Mouse (Mus musculus) neural tube, embryonic 14.5 days (tissue): ENCODE measurements at regions not wholly inside any gene's neighbourhood (a gene's known extent, or its start where the extent isn't known, plus 50 kb on each side); places are given as distances from the start of the nearest gene placed in this dataset.
"Not testable (repeated sequence)": the region's sequence is repeated elsewhere in the genome, so short reads cannot be mapped to it uniquely, and the experiment has no call there.

Experiments
- ATAC-seq: fragments of 200-750 bp; cut with Nextera tagmentation; 2 replicates; pipeline ENCODE4 v1.8.0; 2017; ENCODE audit warnings: low read depth, mild to moderate bottlenecking, moderate TSS enrichment, moderate library complexity
- H3K27ac ChIP-seq: fragments of 300-500 bp; sonication (generic); 2 replicates; pipeline ENCODE4 v1.5.1; 2014; ENCODE audit warnings: low read depth, mild to moderate bottlenecking, control low read depth, low read length, moderate library complexity, mixed read lengths
- H3K27me3 ChIP-seq: fragments of 300-500 bp; sonication (generic); 2 replicates; pipeline ENCODE4 v1.6.1; 2014; ENCODE audit warnings: low read length; ENCODE audit not compliant: control insufficient read depth, insufficient read depth
- H3K36me3 ChIP-seq: fragments of 300-500 bp; sonication (generic); 2 replicates; pipeline ENCODE4 v1.6.1; 2014; ENCODE audit warnings: low read length, mixed read lengths; ENCODE audit not compliant: control insufficient read depth, insufficient read depth
- H3K4me1 ChIP-seq: fragments of 300-500 bp; sonication (generic); 2 replicates; pipeline ENCODE4 v1.6.1; 2014; ENCODE audit warnings: low read length; ENCODE audit not compliant: control insufficient read depth, insufficient read depth
- H3K4me2 ChIP-seq: fragments of 300-500 bp; sonication (generic); 2 replicates; pipeline ENCODE4 v1.6.1; 2014; ENCODE audit warnings: mild to moderate bottlenecking, low read depth, low read length, control low read depth
- H3K4me3 ChIP-seq: fragments of 300-500 bp; sonication (generic); 2 replicates; pipeline ENCODE4 v1.5.1; 2014; ENCODE audit warnings: low read depth, low read length, control low read depth, mixed read lengths
- H3K9ac ChIP-seq: fragments of 300-500 bp; sonication (generic); replicated peaks from 2 replicates; pipeline ENCODE4 v1.6.1; 2014; ENCODE audit warnings: low read depth, mild to moderate bottlenecking, control low read depth, low read length, mixed read lengths
- H3K9me3 ChIP-seq: fragments of 300-500 bp; sonication (generic); 2 replicates; pipeline ENCODE4 v1.6.1; 2016; ENCODE audit warnings: low read length; ENCODE audit not compliant: control insufficient read depth
- WGBS: fragments of 180-500 bp; shearing (Covaris S2); extraction: QIAGEN DNeasy Blood & Tissue Kit; methylation state at CpG from one replicate; pipeline ENCODE4 v1.1.7; 2014; 5-methylcytosine and 5-hydroxymethylcytosine counted together

- H3K4me2 ChIP-seq, result no peak overlapping the region
- no peaks in the 10 kb centered on the region for H3K27me3 ChIP-seq
- WGBS, result 79% methylated on average over 1 of the region's 1 CpGs
- no peak for ATAC-seq
- no peaks in the 10 kb centered on the region for H3K4me1 ChIP-seq
- H3K9ac ChIP-seq, result no peak overlapping the region
- no peaks in the 10 kb centered on the region for H3K36me3 ChIP-seq
- no peak overlapping the region for H3K4me3 ChIP-seq
- no peak overlapping the region for H3K27ac ChIP-seq
- no peaks in the 10 kb centered on the region; the same call in 1 of the 2 replicates for H3K9me3 ChIP-seq
Measured at GRCm38 (mm10) chr9:116438580-116438979, 263.4 kb upstream of the Tgfbr2 start.

- Histone ChIP-seq H3K27ac (no peak overlapping the region), H3K4me3 (no peak overlapping the region), H3K4me1 (no peaks in the 10 kb centered on the region), H3K27me3 (no peaks in the 10 kb centered on the region), H3K4me2 (no peak overlapping the region), H3K9me3 (no peaks in the 10 kb centered on the region; the same call in 1 of the 2 replicates), H3K36me3 (no peaks in the 10 kb centered on the region), H3K9ac (no peak overlapping the region)
- WGBS, result 74% methylated on average over 1 of the region's 1 CpGs
- no peak for ATAC-seq
Measured at GRCm38 (mm10) chr9:116434414-116434813, 259.3 kb upstream of the Tgfbr2 start.

GRCm38 (mm10) chr9:116429061-116429460 lies 253.9 kb upstream of the Tgfbr2 start:
- WGBS, result 92% methylated on average over 4 of the region's 4 CpGs
- H3K36me3 ChIP-seq, result no peaks in the 10 kb centered on the region

GRCm38 (mm10) chr9:116428475-116428874 lies 253.3 kb upstream of the Tgfbr2 start:
- no peak overlapping the region for H3K4me3 ChIP-seq
- no peaks in the 10 kb centered on the region for H3K9me3 ChIP-seq
- H3K36me3 ChIP-seq, result no peaks in the 10 kb centered on the region
- no peaks in the 10 kb centered on the region for H3K27me3 ChIP-seq
- WGBS, result 51% methylated on average over 6 of the region's 6 CpGs
- H3K4me2 ChIP-seq, result no peak overlapping the region
- ATAC-seq, result no peak
- H3K4me1 ChIP-seq, result no peaks in the 10 kb centered on the region
- H3K27ac ChIP-seq, result no peak overlapping the region
- no peak overlapping the region for H3K9ac ChIP-seq

More at GRCm38 (mm10) chr9:116429061-116429460, 253.9 kb upstream of the Tgfbr2 start:
- H3K4me3 ChIP-seq, result no peak overlapping the region
- ATAC-seq, result no peak
- H3K4me1 ChIP-seq, result no peaks in the 10 kb centered on the region
- no peaks in the 10 kb centered on the region for H3K9me3 ChIP-seq
- no peaks in the 10 kb centered on the region for H3K27me3 ChIP-seq
- H3K9ac ChIP-seq, result no peak overlapping the region
- H3K27ac ChIP-seq, result no peak overlapping the region
- no peak overlapping the region for H3K4me2 ChIP-seq

GRCm38 (mm10) chr9:116427278-116427677 lies 252.1 kb upstream of the Tgfbr2 start:
- no peaks in the 10 kb centered on the region for H3K27me3 ChIP-seq
- H3K9ac ChIP-seq, result no peak overlapping the region
- H3K36me3 ChIP-seq, result no peaks in the 10 kb centered on the region
- H3K9me3 ChIP-seq, result no peaks in the 10 kb centered on the region
- no peak for ATAC-seq
- no peak overlapping the region for H3K4me3 ChIP-seq
- no peaks in the 10 kb centered on the region for H3K4me1 ChIP-seq
- H3K4me2 ChIP-seq, result no peak overlapping the region
- WGBS, result 43% methylated on average over 6 of the region's 6 CpGs
- H3K27ac ChIP-seq, result no peak overlapping the region

GRCm38 (mm10) chr9:116426269-116426999 lies 251.3 kb upstream of the Tgfbr2 start:
- no peaks in the 10 kb centered on the region for H3K36me3 ChIP-seq
- H3K27me3 ChIP-seq, result no peaks in the 10 kb centered on the region
- no peaks in the 10 kb centered on the region for H3K9me3 ChIP-seq
- no peak overlapping the region for H3K27ac ChIP-seq
- 50% methylated on average over 19 of the region's 19 CpGs for WGBS
- no peak overlapping the region for H3K4me3 ChIP-seq
- no peak overlapping the region for H3K4me2 ChIP-seq
- H3K9ac ChIP-seq, result no peak overlapping the region
- ATAC-seq, result no peak
- H3K4me1 ChIP-seq, result no peaks in the 10 kb centered on the region

GRCm38 (mm10) chr9:116425400-116425799 lies 250.2 kb upstream of the Tgfbr2 start:
- ATAC-seq, H3K4me2 ChIP-seq, H3K27me3 ChIP-seq, H3K27ac ChIP-seq, H3K4me3 ChIP-seq, H3K9ac ChIP-seq, H3K9me3 ChIP-seq, H3K36me3 ChIP-seq, H3K4me1 ChIP-seq: not testable (repeated sequence)
- WGBS, result 90% methylated on average over 9 of the region's 9 CpGs

- Histone ChIP-seq H3K27me3 (no peaks in the 10 kb centered on the region), H3K4me2 (no peak overlapping the region), H3K4me3 (no peak overlapping the region), H3K9me3 (no peaks in the 10 kb centered on the region), H3K4me1 (no peaks in the 10 kb centered on the region), H3K36me3 (no peaks in the 10 kb centered on the region), H3K9ac (no peak overlapping the region), H3K27ac (no peak overlapping the region)
- no peak for ATAC-seq
- 70% methylated on average over 4 of the region's 4 CpGs for WGBS
Measured at GRCm38 (mm10) chr9:116415021-116415420, 239.9 kb upstream of the Tgfbr2 start.

GRCm38 (mm10) chr9:116411067-116411466 lies 235.9 kb upstream of the Tgfbr2 start:
- Histone ChIP-seq H3K9me3 (no peaks in the 10 kb centered on the region), H3K36me3 (no peaks in the 10 kb centered on the region), H3K9ac (no peak overlapping the region), H3K4me2 (no peak overlapping the region), H3K27me3 (no peaks in the 10 kb centered on the region), H3K4me3 (no peak overlapping the region), H3K27ac (no peak overlapping the region), H3K4me1 (no peaks in the 10 kb centered on the region)
- 51% methylated on average over 5 of the region's 5 CpGs for WGBS
- ATAC-seq, result no peak
